Mouse (Mus musculus) bone marrow, adult 2 months (tissue): Measurements from ENCODE around the gene Dph2.

Experiments used
- CTCF ChIP-seq: fragments of 200-500 bp; IDR thresholded peaks from 2 replicates; pipeline ENCODE4 v1.5.1; 2011; ENCODE audit warnings: low read length, control low read depth; ENCODE audit not compliant: control insufficient read depth, insufficient read depth
- POLR2A ChIP-seq: fragments of 200-500 bp; IDR thresholded peaks from 2 replicates; pipeline ENCODE4 v1.6.1; 2011; ENCODE audit warnings: low read depth, mild to moderate bottlenecking, control low read depth, low read length, borderline replicate concordance; ENCODE audit not compliant: control insufficient read depth

DNA sequence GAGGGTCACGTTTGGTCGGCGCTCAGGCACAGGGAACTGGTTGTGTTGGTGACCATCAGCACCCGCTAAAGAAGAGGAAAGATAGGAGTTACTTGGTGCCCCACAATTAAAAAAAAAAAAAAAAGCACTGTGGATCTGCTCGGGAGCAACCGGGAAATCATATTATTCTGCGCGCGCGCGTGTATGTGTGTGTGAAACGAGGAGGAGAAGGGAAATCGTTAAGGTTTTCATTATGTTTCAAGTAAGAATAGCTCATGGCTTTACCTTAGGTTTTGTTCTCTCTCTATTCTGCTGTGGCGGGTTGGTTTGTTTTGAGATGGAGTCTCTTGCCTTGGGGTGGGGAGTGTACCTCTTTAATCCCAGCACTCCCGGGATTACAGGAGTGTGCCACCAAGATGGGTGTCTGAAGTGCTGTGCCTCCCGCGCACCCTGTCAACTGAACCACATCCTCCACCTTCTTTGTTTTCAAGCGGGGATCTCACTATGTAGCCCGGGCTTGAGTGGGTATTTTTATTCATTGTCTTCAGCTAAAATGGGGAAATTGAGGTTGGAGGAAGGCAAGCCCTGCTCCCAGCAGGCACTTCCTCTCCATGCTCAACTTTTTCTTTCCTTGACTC lies 23.8 kb upstream of the Dph2 start:
- no peak for TF ChIP-seq POLR2A
- TF ChIP-seq CTCF: no peak
